Mouse (Mus musculus): Measurements from ENCODE around the gene Plod3. TPM values are rescaled to one million over a fixed set of nuclear protein-coding genes. Genes with fewer than 3 reads are reported as not detected.
A peak's percentile ranks its signal among the peaks of the same experiment; 100 is the strongest.

Plod3 gene
- polyA plus RNA-seq, 1 experiment from 2014 or later, result 11.1 TPM

DNA sequence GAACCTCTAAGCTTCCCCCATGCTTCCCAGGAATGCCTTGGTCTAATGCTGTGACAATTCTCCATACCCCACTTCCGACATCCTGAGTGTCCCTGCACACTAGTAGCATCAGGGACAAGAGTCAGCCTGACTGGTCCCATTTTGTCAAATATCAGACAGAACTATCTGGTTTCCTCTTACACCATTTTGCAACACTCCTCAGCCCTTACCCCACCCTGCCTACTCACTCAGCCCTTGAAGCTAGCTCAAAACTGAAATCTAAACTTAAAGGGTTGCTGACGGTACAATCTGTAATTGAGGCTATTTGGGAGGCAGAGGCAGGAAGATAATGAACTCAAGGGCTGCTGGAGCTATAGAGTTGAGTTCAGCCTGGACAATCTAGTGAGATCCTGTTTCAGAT lies 7.1 kb upstream of the Plod3 start:
- peaks cover 22% of the 10 kb centered on the region for H3K36me3 ChIP-seq (ENCODE audit: control insufficient read depth, insufficient read depth)
- no peak overlapping the region; the same call in 1 of the 2 replicates for H3K27ac ChIP-seq (ENCODE audit: low read depth, low read length)
- H3K4me1 ChIP-seq (replicated peaks; ENCODE audit: control insufficient read depth, insufficient read depth, low read length), result no peaks in the 10 kb centered on the region
- H3K4me3 ChIP-seq (ENCODE audit: low read depth, low read length), result no peak overlapping the region
- no peaks in the 10 kb centered on the region for H3K27me3 ChIP-seq (replicated peaks; ENCODE audit: control insufficient read depth, insufficient read depth, low read length)
- no peak for TF ChIP-seq CTCF (IDR thresholded peaks at IDR 0.05; ENCODE audit: low read depth)
- H3K4me2 ChIP-seq (replicated peaks; ENCODE audit: low read depth), result no peak overlapping the region
- 79% methylated on average over 2 of the region's 2 CpGs for WGBS
- H3K9me3 ChIP-seq (ENCODE audit: control insufficient read depth), result no peaks in the 10 kb centered on the region
- no peak for ATAC-seq
- no peak overlapping the region for H3K9ac ChIP-seq (ENCODE audit: low read depth, low read length)

GRCm38 (mm10) chr5:136980974-136981373 lies 5.8 kb upstream of the Plod3 start:
- TF ChIP-seq CTCF (IDR thresholded peaks at IDR 0.05; ENCODE audit: low read depth), result peak; percentile 46
- 87% methylated on average over 8 of the region's 8 CpGs for WGBS
- H3K36me3 ChIP-seq (ENCODE audit: control insufficient read depth, insufficient read depth), result peaks cover 17% of the 10 kb centered on the region
- no peaks in the 10 kb centered on the region for H3K27me3 ChIP-seq (replicated peaks; ENCODE audit: control insufficient read depth, insufficient read depth, low read length)
- ATAC-seq, result no peak
- H3K9ac ChIP-seq (ENCODE audit: low read depth, low read length), result no peak overlapping the region
- H3K4me3 ChIP-seq (ENCODE audit: low read depth, low read length), result no peak overlapping the region
- H3K9me3 ChIP-seq (ENCODE audit: control insufficient read depth), result no peaks in the 10 kb centered on the region
- no peak overlapping the region for H3K4me2 ChIP-seq (replicated peaks; ENCODE audit: low read depth)
- no peaks in the 10 kb centered on the region for H3K4me1 ChIP-seq (replicated peaks; ENCODE audit: control insufficient read depth, insufficient read depth, low read length)
- H3K27ac ChIP-seq (ENCODE audit: low read depth, low read length), result no peak overlapping the region

DNA sequence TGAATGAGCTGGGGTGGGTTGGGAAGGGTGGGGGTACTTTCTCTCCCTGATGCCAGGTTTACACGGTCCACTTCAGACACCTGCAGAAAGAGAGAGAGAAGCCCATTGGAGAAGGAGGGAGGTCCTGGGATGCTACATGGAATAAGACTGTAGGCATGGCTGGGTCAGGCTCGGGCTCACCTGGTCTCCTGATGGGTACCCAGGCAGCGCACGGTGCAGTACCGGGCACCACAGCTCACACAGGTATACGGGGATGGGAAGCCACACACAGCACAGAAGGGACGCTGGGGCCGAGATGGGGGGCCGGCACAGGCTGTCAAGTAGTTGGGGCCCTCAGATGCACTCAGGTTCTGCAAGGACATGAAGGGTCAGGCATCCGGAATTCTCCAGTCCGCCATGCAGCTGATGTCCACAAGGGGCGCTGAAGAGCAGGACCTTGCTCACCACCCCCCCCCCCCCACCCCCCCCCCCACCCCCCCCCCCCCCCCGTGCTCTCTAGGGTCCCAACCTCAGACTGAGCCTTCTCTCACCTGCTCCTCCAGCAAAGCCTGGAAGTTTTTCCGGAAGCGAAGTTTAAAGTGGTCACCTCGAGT lies 4.4 kb upstream of the Plod3 start:
- Histone ChIP-seq H3K9me3 (ENCODE audit: control insufficient read depth) (no peaks in the 10 kb centered on the region), H3K4me2 (replicated peaks; ENCODE audit: low read depth) (no peak overlapping the region), H3K4me3 (ENCODE audit: low read depth, low read length) (no peak overlapping the region), H3K27ac (ENCODE audit: low read depth, low read length) (no peak overlapping the region), H3K4me1 (replicated peaks; ENCODE audit: control insufficient read depth, insufficient read depth, low read length) (no peaks in the 10 kb centered on the region), H3K36me3 (ENCODE audit: control insufficient read depth, insufficient read depth) (peaks cover 17% of the 10 kb centered on the region), H3K9ac (ENCODE audit: low read depth, low read length) (no peak overlapping the region), H3K27me3 (replicated peaks; ENCODE audit: control insufficient read depth, insufficient read depth, low read length) (no peaks in the 10 kb centered on the region)
- ATAC-seq, result no peak
- 55% methylated on average over 14 of the region's 16 CpGs for WGBS
- peak; percentile 66 for TF ChIP-seq CTCF (IDR thresholded peaks at IDR 0.05; ENCODE audit: low read depth)

DNA sequence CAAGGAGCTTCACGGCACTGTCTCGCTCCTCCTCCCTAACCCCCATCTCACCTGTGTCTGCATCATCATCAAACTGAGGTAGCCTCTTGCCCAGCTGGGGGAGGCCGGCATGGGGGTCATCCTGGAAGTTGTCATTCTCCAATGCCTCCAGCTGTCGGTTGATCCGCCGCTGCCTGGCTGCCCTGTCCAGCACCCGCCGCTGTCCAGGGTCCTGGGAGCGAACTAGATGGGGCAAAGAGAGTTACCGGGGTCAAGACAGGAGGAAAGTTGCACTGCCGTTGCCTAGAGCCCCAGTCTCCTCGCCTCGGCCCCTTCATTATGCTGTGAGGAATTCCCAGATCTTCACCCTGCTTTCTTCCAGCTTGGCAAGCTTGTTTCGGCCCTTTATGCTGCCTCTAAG lies 2.0 kb upstream of the Plod3 start:
- no peak for ATAC-seq
- no peak overlapping the region for H3K4me3 ChIP-seq (ENCODE audit: low read depth, low read length)
- no peaks in the 10 kb centered on the region for H3K4me1 ChIP-seq (replicated peaks; ENCODE audit: control insufficient read depth, insufficient read depth, low read length)
- no peak overlapping the region for H3K9ac ChIP-seq (ENCODE audit: low read depth, low read length)
- H3K36me3 ChIP-seq (ENCODE audit: control insufficient read depth, insufficient read depth), result peaks cover 18% of the 10 kb centered on the region
- H3K27ac ChIP-seq (ENCODE audit: low read depth, low read length), result no peak overlapping the region
- no peak for TF ChIP-seq CTCF (IDR thresholded peaks at IDR 0.05; ENCODE audit: low read depth)
- H3K27me3 ChIP-seq (replicated peaks; ENCODE audit: control insufficient read depth, insufficient read depth, low read length), result no peaks in the 10 kb centered on the region
- H3K4me2 ChIP-seq (replicated peaks; ENCODE audit: low read depth), result no peak overlapping the region
- no peaks in the 10 kb centered on the region for H3K9me3 ChIP-seq (ENCODE audit: control insufficient read depth)
- 60% methylated on average over 14 of the region's 14 CpGs for WGBS

DNA sequence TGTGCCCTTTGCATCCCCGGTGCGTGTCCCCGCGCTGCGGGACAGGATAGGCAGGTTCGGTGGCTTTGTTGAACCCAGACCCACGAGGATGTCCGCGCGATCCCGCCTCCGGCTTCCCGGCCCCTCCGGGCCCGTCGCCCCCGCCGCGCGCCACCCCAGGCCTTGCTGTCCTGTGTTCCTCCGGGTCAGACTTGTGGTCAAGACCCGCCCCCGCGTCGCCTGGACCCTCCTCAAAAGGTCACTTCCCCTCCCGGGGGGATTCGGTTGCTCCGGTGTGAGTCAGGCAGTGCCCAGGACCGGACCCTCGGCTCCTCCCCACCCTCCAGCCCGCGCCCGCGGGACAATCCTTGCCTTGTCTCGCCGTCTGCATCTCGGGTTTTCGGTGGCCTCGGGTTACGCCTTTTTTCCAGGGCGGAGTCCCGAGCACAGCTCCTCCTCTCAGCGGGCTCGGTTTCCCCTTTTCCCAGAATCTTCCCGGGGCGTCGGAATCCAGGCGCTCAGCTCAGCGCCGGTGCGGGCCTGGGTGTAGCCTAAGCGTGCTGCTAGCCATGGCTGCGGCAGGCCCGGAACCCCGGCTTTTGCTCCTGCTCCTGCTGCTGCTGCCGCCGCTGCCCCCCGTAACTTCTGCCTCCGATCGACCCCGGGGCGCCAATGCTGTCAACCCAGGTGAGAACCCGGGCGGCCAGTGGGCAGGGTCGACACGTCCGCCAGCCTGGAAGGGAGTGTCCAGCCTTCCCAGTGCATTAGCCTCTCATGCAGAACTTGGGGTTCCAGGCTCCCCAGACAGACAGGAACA lies 517 bp downstream of the Plod3 start:
- H3K36me3 ChIP-seq (ENCODE audit: control insufficient read depth, insufficient read depth), result peaks cover 32% of the 10 kb centered on the region
- ATAC-seq, result peak; percentile 53
- H3K27ac ChIP-seq (ENCODE audit: low read depth, low read length), result peak overlapping the region; percentile 80
- no peak for TF ChIP-seq CTCF (IDR thresholded peaks at IDR 0.05; ENCODE audit: low read depth)
- peak overlapping the region; percentile 96 for H3K4me3 ChIP-seq (ENCODE audit: low read depth, low read length)
- peak overlapping the region; percentile 98 for H3K4me2 ChIP-seq (replicated peaks; ENCODE audit: low read depth)
- WGBS, result under 1% methylated on average over 66 of the region's 67 CpGs
- H3K9me3 ChIP-seq (ENCODE audit: control insufficient read depth), result no peaks in the 10 kb centered on the region
- peak overlapping the region; percentile 63 for H3K9ac ChIP-seq (ENCODE audit: low read depth, low read length)
- no peaks in the 10 kb centered on the region for H3K4me1 ChIP-seq (replicated peaks; ENCODE audit: control insufficient read depth, insufficient read depth, low read length)
- H3K27me3 ChIP-seq (replicated peaks; ENCODE audit: control insufficient read depth, insufficient read depth, low read length), result no peaks in the 10 kb centered on the region

DNA sequence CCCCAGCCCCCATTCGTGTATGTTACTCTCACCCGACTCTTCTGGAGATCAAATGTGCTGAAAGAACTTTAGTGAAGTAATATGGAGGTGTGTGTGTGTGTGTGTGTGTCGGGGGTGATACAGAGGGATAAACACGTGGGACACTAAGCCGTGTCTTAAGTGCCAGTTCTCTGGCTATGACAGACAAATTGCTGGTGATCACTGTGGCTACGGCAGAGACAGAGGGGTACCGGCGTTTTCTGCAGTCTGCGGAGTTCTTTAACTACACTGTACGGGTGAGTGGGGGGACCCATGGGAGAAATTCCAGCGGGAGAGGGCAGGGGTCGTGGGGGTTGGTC lies 1.1 kb downstream of the Plod3 start, which contains the start of gene Znhit1:
TSS of gene Znhit1 (minus strand) at position 88 of the 338 bp plus-strand sequence.
- Histone ChIP-seq H3K9ac (ENCODE audit: low read depth, low read length) (peak within 1 kb of the TSS; percentile 63), H3K27ac (ENCODE audit: low read depth, low read length) (peak within 1 kb of the TSS; percentile 80), H3K9me3 (ENCODE audit: control insufficient read depth) (no peaks in the 10 kb centered on the region), H3K36me3 (ENCODE audit: control insufficient read depth, insufficient read depth) (peaks cover 35% of the 10 kb centered on the region), H3K27me3 (replicated peaks; ENCODE audit: control insufficient read depth, insufficient read depth, low read length) (no peaks in the 10 kb centered on the region), H3K4me1 (replicated peaks; ENCODE audit: control insufficient read depth, insufficient read depth, low read length) (no peaks in the 10 kb centered on the region), H3K4me2 (replicated peaks; ENCODE audit: low read depth) (peak within 1 kb of the TSS; percentile 98), H3K4me3 (ENCODE audit: low read depth, low read length) (peak within 1 kb of the TSS; percentile 96)
- ATAC-seq, result no peak
- 4% methylated on average over 12 of the region's 12 CpGs for WGBS
- no peak for TF ChIP-seq CTCF (IDR thresholded peaks at IDR 0.05; ENCODE audit: low read depth)
